Mouse (Mus musculus) ovary, adult 18-20 months (tissue): ENCODE data around the gene Vapb.

Experiments
- DNase-seq: peaks from one replicate; pipeline ENCODE4 v3.0.0; 2022; ENCODE audit warnings: low spot score, mixed read lengths

Gene Vapb

DNA sequence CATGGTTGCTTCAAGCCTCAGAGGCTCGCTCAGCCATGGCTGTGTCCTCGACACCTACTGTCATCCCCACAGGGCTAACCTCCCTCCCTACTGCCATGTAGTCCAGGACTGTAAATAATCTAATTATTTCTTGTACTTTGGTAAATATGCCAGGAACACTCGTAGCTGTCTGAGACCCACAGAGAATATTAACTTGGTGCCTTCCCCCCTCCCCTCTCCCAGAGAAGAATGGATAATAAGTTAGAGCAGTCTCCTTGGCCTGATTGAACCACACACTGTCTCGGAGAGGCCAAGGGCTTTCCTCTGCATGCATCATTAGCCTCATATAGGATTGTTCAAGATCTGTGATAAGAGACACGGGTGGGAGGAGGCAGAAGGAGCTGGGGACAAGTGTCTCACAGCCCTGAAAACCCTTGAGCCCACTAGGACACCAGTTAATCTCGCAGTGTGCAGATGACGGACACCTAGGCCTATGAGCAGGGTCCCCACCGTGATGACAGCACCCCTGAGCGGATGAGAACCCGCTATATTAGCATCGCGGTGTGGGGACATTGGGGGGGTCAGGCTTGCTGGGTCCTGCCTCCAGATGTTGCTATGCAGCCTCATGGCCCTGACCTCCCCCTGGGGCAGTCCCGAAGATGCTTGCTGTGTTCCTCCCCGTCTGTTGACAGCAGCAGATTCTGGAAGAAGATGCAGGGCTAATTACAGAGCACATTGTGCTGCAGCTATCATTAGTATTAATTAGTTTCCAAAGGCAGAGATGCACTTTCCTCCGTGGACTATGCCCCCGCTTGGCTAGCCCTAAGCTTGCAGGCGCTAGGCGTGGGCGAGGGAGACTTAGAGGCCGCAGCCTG is 54.8 kb downstream of the Vapb start:
- DNase-seq, result no peak

DNA sequence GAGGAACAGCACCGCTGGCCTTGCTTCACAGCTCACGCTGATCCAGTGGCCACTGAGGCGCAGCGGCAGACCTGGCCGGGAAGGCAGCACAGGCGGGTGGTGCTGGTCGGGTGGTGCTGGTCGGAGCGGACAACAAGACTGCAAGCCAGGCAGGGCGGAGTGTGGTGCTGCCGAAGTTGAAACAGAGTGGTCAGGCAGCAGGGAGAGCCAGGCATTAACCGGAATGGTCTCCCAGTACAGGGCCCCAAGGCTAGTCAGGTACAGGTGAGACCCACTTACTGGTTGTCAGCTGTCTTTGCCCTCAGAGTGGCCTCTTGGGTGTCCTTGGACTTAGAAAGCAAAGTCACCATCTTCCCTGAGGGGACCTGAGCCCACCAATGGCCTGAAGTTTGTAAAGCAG is 56.7 kb downstream of the Vapb start:
- no peak for DNase-seq

DNA sequence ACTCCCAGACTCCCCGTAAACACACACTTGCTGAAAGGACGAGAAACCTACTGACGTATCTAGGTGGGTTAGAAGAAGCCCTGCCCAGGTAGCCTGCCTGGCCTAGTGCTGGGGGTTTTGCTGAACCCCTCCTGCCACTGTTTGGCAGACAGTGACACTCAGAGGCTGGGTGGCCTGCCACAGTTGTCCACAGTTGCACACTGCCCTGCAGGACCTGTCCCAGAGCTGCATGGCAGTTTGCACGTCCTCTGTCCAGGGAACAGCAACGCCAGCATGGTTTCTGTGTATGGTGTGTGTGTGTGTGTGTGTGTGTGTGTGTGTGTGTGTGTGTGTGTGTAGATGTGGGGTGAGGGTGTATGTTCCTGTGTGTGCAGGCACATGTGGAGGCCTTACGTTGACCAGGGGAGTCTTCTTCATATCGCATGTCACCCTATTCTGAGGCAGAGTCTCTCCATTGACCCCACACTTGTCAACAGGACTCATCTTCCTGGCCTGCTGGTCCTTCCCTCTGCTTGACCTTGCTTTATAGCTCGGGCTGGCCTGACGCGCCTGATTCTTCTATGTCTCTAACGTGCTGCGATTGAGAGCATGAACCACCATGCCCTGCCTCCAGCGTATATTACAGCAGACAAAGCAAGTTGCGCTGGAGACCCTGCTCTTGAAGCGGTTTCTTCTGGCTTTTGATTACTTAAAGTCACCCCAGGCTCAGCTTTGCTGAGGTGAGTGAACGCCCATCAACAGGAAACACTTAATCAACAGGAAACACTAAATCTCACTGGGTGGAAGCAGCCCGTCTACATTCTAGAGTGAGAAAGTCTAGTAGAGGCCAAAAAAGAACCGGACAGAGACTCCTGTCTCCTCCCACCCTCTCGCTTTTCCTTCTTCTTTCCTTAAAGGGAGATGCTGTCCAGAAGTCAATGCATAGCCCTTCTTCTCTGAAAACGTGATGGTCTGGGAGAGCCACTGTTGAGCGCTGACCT is 57.5 kb downstream of the Vapb start:
- DNase-seq, result no peak

DNA sequence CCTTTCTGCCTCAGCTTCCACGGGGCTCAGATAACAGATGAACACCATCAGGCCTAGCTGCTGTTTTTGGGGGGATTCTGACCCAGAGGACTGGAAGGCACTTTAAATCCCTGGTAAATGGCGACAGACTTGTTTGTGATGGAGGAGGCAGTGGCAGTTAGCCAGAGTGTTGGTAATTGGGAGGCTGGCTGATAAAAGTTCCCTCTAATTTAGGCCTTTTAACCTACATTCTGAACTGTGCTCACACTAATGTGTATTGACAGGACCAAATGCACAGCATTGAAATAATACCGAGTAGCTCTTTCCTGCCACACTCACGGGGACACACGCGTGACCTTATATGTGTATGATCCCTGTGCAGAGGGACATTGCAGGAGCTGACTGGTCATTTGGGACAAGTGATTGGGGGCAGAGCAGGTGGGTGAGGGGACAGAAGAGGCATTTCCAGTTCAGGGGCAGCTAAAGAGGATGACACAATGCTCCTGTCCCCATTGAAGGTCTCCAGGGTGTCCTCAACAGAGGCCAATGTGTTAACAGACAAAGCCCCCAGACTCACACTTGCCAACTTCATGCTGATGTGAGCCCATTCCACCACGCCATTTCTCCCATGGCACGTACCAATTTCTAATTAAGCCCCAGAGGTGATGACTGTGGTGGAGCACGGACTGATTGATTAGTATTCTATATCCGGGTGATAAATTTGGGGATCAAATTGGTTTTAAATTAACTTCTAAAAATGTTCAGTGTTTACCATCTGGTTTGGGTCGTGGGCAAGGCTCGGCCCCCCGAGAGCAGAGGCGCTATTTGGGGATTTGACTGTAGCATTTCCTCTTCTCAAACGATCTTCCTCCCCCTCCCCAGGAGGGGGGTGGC is 58.7 kb downstream of the Vapb start:
- no peak for DNase-seq

DNA sequence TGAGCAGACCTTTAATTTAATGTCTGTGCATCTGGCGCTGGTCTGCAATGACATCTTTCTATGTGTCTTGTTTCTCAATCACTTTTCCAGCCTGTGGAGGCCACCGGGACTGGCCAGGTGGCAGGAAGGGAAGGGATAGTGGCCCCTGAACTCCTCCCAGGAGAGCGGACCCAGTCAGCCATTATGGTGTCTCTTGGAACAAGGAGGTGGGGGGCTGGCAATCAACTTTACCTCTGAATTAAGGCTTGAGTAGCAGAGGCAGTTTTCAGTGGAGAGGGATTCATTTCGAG is 59.3 kb downstream of the Vapb start:
- no peak for DNase-seq

DNA sequence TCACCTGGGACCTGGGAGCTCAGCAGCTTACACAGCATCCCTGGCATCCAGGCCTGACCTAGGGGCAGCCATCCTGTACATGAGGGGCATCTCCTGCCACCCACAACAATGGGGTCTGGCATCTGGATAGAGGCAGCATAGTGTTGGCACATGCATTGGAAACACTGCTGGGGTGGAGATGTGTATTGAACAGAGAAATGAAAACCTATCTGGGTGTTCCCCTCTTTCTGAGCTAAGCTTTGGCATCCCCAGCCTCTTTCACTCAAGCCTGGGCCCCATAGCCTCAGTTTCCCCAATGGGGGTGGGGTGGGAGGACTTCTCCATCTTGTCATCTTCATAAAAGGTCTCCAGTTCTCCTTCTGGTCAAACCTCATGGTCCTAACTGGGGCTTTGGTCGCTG is 62.2 kb downstream of the Vapb start:
- no peak for DNase-seq

DNA sequence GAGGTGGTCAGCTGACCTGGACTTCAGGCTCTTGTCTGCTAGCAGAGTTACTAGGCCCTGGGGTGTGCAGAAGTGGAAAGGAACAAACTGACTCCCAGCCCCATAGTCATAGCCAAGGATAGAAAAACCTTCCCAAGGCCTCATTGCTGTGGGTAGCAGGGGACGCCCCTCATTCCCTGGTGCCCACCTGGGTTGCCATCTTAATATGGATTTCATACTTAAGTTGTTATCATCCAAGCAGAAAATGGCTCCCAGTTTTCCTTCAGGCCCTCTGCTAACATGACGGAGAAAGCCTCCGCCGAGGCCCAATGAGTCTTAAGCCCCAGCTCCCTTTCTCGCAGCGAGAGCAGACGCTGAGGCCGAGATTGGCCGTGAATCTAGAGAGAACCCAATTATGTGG is 63.3 kb downstream of the Vapb start:
- no peak for DNase-seq

DNA sequence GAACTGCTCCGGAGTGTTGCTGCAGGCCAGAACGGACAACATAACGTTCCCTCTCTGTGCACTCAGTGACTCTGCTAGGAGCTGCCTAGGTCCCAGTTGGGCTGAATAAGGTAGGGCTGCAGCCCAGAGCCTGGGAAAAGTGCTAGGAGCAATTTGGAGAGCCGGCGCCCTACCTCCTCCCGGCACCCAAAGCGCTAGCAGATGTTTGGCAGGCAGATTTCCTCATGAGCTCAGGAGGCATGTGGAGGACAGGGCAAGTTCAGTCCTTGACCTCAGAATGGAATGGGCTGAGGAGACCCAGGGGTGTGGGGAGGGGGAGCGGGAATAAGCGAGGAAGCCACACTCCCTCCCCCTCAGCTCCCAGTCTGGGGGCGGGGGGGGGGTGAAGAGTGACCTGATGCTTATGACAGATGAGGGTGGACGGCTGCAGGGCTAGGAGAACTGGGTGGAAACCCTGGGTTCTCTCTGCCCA is 64.1 kb downstream of the Vapb start:
- no peak for DNase-seq

DNA sequence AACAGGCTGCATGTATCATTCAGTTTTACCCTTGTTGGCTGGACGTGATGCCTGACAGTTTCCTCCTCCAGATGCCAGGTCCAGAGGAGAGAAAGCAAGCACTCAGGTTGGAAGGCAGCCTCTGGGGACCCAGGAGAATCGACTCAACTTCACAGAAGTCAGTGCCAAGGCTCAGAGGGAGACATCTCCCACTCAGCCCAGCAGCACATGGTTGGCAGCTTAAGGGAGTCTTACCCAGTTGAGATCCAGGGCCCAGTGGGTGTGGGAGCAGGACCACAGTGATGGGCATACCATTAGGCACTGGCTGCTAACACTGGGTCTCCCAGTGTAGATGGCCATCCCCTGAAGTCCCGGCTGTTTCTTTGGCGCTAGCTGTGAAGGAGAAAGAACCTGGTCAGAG is 64.9 kb downstream of the Vapb start:
- DNase-seq, result no peak

DNA sequence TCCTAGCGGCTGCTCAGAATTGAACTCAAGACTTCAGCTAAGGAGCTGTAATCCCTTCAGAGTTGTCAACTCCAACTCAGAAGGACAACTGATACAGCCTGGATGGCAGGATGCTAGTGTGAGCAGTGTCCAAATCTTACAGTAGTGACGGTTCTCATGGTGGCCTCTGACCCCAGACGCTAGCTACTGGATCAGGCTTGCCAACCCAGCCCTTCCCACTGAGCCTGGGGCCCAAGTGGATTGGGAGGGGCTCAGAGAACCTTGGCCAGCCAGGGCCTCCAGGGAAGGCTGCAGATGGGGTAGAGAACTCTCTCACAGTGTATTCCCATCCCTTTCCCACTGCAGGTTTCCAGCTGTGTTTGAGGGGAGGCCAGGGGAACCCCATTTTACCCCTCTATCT is 65.6 kb downstream of the Vapb start:
- DNase-seq, result no peak

DNA sequence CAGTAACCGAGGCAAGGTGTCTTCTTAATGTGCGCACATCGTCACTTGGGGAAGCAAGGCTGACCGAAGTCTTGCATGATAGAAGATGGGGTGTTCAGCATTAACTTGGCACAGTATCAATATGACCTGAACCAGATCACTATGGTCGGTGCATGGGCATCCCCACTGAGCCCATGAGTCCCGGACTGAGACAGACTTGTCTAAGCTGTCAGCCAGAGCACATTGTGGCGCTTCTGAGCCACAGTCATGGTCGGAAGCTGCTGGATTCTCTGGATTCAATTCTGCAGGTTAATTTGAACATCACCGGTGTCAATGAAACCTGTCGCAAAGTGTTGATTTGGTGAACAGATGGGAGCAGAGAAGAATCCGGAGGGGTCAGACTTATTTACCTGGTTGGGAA is 66.5 kb downstream of the Vapb start:
- no peak for DNase-seq

DNA sequence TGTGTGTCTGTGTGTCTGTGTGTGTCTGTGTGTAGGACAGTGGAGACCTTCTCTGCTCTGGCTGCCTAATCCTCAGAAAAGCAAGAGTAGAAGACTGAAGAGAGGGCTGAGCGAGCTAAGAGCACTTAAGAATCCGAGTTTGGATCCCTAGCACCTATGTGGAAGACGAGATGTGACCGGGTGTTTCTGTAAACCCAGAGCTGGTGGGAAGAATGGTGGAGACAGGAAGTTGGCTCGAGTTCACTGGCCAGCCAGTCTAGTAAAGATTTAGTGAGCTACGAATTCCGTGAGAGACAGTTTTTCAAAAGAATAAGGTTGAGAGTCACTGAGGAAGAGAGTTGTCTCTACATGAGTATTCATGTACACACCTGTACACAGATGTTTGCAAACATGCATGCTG is 69.3 kb downstream of the Vapb start:
- no peak for DNase-seq

DNA sequence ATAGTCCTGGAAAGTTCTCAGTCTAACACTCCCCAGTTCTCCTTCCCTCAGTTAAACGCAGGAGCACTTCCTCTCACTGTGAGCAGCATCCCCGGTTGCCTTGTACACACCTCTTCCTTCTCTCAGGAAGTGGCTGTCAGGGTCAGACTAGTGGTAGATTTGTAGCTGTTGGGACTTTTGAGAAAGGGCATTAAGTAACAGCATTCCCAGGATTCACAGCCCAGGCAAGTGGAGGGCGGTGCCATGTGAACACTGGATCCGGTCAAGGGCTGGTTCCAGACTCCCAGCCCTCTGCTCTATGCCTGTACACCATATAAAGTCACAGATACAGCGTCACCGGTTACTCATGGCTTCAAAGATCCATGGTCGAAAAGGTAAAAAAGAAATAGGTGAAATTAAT is 71.6 kb downstream of the Vapb start:
- no peak for DNase-seq

DNA sequence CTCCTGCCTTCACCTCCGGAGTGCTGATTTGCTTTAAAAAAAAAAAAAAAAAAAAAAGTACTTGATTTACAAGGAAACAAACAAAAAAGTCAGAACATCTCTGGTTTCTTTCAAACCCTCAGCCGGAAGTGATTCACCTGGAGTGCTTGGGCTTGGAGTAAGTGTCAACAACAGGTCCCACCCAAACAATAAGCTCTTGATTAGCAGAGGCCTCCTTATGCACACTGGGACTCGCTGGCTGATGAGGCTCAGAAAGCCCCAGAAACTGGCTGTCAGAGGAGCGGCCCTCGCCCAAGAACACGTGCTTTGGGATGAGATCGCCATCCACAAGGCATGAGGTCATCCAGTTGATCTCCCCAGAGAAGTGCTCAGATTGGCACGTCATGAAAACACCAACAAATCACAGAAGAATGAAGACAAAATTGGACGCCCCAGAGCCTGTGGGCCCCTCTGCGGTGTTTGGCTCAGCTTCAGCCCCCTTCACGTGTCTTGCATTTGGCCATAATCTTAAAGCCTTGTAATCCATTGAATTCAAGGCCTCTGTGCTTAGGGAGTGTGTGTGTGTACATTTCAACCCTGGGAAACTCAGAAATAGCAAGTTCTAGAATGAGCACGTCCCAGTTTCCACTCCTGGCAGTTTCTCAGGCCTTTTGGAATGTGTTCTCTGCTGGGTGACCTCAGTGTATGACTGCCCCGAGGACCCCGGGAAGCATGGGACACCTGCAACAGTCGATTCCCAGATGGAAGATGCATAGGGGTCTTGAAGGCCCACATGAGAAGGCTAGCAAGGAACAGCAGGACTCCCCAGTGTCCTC is 72.9 kb downstream of the Vapb start:
- DNase-seq, result no peak

DNA sequence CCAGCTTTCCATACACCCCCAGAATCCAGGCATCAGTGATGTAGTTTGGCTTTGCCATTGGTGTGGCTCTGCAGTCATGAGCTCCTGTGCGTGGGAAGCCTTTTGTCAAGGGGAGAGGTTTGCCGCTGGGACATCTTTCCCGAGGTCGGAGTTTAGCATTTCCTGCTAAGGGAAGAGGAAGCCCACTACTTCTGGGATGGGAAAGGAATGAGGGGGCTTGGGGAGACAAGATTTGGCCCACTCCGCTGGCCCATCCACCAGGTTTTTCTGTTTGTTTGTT is 73.5 kb downstream of the Vapb start:
- no peak for DNase-seq

DNA sequence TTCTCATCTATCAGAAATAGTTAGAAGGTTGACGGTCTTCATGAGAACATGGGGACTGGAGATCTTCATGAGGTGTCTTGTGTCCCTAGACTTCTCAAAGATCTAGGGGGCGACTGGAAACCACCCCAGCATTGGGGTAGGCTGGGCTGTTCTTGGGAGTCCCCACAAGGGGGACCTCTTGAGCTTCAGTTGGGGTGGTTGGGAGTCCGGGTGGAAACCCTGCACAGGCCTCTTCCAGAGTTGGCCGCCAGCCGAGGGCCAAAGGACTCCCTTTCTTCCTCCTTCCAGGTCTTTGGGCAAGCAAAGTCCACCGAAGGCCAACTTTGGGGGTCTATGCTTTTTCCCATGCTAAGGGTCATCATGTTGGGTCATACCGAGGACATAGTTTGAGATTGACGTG is 74.5 kb downstream of the Vapb start:
- no peak for DNase-seq

DNA sequence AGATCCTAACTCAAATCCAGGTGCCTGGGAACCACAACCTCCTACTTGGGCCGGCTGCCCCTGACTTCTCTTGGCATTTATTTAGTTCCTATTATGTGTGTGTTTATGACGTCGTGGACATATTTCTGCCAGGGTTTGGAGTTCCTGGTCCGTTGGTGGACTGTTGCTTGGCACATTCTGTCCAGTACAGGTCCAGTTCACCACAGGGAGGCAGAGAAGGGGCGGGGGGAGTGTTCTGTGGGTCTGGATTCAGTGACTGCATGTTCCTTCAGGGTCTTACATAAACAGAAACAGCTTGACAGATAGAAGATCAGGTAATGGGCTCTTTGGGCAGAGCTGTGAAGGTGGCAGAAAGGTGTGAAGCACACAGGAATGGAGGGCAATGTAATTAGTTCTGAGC is 75.8 kb downstream of the Vapb start:
- DNase-seq, result no peak

DNA sequence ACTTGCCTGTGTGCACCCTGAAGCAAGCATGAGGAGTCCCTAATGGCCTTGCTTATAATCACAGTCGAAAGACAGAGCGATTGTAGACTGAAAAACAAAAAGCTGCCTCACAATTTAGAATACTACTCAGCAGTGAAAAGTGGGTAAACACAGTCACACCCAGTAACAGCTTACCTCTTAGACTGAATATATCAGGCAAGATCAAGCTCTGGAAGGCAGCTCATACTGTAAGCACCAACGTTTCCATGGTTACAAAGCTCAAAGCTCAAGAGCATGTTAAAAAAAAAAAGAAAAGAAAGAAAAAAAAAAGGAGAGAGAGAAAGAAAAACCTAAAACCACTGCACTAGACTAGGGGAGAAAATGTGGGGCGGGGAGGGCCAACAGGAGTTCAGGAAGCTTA is 89.0 kb downstream of the Vapb start:
- DNase-seq, result no peak

DNA sequence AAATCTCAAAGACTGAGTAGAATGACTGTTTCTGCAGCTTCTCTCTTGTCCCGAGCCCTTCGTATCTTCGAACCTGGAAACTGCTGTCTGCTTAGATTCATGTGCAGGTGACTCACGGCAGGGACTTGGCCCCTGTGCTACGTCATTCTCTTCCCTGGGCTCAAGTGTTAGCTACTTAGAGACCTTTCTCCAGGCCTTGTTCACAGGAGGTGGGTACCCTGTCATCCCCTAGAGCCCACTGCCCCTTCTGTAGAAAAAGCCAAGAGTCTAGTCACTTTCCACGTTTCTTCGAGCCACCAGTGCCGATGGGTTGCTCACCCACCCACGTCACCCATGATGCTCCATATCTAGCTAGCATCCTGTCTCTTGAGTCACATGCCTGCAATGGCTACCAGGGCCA is 89.9 kb downstream of the Vapb start:
- DNase-seq, result no peak

DNA sequence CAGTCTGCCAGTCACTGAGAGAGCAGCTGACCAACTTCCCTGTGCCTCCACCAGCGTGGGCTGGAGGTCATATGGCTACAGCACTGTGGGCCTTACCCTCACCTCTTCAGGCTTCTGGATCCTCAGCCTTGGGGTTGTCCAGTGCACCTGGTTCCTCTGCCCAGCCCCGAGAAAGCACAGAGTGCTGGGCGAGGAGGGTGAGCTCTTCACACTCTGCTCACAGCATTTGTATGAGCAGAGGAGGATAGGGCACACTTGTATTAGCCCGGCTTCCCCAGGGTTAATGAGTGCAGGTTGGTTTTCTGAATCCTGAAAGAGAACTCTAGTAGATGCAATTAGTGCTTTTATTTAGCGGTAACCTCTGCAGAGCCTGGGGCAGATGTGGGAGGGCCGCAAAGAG is 90.8 kb downstream of the Vapb start:
- no peak for DNase-seq

DNA sequence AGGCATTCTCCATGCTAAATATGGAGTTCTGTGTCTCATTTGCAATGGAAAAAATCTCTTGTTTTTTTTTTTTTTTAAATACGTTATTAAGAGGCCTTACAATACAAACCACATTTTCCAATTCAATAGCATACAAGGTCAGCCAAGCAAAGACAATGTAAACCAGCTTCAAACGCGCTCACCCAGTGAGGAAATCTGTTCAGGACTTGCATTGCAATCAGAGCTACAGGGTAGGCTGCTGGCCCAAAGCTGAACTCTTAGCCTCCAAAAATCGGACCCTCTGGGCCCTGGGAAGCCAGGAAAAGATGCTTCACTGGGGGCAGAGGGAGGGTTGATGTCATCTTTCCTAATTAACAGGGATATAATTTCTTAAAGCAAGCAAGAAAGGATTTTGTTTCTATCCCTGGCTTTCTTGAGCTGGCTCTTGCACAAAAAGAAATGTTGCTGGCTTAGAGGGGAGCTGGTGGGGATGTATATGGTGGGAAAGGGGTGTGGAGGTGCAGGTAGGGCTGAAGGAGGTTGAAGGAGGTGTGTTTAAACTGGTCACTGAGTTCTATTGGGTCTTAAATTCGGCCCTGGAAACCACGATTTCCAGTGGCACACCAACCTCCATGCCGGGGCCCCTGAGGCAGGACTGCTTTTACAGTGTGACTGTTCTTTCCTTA is 95.6 kb downstream of the Vapb start:
- DNase-seq, result no peak
